Mouse (Mus musculus): ENCODE results near the gene Ifitm3. TPM values are rescaled to one million over a fixed set of nuclear protein-coding genes. Genes with fewer than 3 reads are reported as not detected.
"Not testable (repeated sequence)": the region's sequence is repeated elsewhere in the genome, so short reads cannot be mapped to it uniquely, and the experiment has no call there.

Gene Ifitm3
- polyA plus RNA-seq, 1 experiment, result 72.6 TPM

DNA sequence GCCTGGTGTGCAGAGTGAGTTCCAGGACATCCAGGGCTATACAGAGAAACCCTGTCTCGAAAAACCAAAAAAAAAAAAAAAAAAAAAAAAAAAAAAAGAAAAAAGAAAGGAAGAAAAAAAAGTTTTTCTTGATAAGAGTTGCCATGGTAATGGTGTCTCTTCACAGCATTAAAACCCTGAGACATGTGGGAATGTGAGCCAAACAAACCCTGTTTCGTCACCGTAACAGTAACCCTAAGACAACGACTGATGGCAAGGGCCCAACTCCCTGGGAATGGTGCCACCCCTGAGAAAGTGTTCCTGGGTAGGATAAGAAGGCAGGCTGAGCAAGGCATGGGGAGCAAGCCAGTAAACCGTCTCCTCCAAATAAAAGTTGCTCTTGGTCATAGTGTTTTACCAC is 3.7 kb downstream of the Ifitm3 start:
- DNase-seq (ENCODE audit: extremely low spot score in 1 of 2, low spot score in 1 of 2), result peak in 1 of 2 experiments; percentile 49

DNA sequence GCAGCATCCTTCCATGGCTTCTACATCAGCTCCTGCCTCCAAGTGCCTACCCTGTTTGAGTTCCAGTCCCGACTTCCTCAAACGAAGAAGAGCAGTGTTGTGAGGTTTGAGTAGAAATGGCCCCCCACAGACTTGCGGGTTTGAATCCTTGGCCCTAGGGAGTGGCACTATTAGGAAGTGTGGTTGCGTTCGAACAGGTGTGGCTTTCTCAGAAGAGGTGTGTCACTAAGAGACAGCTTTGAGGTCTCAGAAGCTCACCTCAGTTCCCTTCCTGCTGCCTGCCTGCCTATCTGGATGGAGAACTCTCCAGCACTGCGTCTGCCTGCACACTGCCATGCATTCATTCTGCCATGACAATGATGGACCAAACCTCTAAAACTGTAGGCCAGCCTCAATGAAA is 4.1 kb downstream of the Ifitm3 start:
- no peak for DNase-seq (ENCODE audit: extremely low spot score in 1 of 2, low spot score in 1 of 2)

DNA sequence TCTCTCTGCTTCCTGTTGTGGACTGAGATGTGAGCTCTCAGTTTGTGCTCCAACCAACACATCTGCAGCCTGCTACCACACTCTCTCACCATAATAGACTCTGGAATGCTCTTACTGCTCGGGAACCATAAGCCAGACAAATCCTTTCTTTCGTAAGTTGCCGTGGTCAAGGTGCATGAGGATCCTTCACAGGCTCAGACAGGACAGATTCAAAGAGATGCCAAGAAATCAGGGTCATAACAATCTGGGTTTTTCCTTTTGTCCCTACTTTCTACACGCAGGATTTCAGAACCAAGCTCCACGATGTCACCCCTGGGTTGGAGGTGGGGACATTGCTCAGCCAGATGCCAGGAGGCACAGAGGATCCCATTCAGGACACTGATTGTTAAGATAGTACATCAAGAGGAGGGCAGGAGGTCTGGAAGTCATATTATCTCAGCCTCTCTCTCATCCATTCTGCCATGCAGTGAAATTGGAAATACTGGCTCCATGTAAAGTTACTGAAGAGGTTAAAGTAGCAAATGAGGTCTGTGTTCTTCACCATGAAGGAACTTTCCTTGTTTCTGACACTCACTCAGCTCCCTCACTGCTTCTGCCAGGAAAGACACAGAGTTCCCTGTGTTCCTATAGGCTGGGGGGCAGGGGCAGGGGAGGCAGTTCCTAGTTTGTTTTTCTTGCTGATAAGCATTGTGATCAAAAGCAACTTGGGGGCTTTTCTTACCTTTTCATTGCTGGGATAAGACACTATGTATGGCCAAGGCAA is 7.1 kb downstream of the Ifitm3 start:
- DNase-seq (ENCODE audit: extremely low spot score in 1 of 2, low spot score in 1 of 2), result no peak

DNA sequence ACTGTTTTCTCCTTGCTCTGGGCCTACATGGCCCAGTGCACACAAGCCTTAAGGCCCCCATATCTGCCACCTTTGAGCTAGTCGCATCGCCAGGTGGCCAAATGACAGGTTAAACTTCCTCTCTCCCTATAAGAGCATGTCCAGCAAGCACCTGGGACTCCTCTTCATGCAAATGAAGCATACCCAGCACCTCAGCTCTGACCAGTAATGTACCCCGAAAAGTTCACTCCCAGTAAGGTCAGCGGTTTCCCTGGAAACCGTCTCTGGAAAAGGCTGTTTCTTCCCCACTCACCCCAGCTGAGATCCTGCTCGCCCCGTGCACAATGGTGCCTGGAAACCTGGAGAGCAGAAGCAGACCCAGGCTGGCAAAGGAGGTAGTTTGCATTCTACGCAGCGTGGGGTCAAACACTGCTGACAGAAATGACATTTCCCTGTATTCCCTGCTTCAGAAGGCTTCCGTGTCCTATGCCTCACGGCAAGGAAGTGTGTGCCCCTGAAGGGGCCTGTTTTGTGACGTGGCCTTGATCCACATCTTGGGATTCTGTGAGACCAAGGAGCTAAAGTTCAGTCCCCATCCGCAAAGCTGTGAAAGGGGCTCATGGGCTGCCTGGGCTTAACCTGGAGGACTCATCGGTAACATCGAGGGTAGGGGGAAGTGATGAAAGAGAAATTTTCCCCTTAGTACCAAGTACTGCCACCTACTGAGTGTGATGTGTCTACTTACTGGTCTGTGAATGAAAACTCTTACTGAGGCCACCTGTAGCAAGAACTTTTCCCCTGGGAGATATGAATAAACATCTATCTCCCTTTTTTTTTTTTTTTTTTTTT is 9.5 kb downstream of the Ifitm3 start:
- no peak for DNase-seq (ENCODE audit: extremely low spot score in 1 of 2, low spot score in 1 of 2)

DNA sequence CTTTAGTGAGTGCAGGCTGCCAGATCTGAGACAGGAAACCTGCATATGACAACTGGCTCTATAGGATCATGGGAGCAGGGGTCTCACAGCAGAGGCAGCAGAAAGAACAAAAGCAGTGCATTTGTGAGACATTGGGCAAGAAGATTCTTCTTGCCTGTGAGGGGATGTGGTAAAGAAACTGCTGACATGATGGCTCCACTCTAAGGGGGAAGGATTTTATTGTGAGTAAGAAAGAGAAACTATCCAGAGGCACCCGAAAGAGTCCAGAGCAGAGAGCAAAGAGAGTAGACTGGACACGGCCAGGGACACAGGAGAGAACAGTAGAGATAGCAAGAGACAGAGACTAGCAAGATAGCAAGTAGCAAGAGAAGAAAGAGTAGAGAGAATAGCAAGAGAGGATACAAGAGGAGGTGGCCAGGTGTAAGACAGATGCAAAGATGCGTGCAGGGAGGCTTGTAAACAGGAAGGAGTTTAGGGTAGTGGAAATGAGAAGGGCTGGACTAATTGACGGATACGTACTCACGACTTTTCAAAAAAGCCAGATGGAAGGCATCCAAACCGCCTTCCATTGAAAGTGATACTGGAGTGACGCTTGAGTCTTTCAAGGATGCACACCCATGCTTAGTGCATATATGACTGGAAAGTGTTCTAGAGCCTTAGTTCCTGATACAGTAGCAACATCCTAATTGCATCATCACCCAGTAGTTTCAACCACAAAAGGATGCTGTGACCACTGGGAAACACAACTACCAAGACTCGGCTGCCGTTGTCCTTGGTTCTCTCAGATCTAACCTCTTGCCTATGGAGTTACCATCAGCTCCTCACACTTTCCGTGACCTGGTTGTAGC is 11.5 kb downstream of the Ifitm3 start:
- DNase-seq (ENCODE audit: extremely low spot score in 1 of 2, low spot score in 1 of 2), result no peak

DNA sequence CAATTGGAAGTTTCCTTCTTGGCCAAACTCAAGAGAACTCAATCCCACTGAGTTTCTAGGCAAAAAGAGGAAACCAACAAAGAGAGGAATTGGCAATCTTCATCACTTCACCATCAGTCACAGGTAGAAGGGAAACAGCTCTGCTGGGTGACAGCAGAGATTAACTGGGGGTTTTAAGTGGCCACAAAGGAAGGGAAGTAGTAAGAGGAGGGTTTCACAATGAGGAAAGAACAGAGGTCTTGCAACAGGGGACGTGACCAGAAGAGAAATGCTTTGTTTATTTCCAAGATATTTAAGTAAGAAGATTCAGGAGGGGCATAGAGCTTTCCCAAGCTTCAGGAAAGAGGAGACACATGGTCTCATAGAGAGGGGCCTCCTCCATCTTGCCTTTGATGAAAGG is 12.8 kb downstream of the Ifitm3 start:
- no peak for DNase-seq (ENCODE audit: extremely low spot score in 1 of 2, low spot score in 1 of 2)

DNA sequence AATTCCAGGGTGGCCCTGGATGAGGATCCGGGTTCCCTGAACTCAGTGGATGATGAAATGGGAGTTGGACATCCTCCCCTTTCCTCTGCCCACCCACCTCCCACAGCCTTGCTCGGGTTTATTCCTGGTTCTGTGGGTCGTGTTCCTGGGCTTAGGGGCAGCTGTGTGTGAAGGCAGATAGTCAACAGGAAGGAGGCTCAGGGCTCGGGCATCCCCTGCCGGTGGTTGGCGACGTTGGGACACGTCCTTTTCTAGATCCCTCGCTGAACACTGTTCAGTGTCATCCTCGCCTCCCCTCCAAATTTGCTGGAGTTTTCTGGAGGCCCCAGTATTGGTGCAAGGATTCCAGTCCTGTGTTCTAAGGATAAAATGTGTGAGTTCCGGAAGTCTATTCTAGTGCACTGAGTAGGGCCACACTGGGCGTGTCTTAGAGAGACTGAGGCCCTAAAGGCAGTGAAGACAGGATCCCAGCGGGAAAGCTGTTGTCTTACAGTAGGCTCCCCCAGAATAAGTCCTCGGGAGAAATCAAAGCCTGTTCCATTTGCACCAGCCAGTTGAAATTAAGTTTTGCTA is 19.4 kb downstream of the Ifitm3 start:
- no peak for DNase-seq (ENCODE audit: extremely low spot score in 1 of 2, low spot score in 1 of 2)

DNA sequence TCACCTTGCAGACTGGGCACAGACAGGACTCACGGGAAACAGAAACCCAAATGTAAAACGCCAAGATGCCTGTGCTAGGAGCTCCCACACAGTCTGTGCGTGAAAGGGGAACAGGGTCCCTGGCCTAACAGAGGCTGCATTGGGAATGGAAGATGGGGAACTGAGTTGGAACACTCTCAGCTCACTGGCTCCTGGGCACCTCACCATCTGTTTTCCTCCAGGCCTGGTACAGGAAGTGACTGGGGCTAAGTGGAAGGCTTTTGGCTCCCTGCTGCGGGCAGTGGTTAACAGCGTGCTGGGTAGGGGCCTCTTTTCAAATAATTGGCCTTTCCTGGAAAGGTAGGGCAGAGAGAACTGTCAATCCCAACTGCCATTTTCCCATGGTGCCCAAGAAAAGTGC is 19.9 kb downstream of the Ifitm3 start:
- no peak for DNase-seq (ENCODE audit: extremely low spot score in 1 of 2, low spot score in 1 of 2)

DNA sequence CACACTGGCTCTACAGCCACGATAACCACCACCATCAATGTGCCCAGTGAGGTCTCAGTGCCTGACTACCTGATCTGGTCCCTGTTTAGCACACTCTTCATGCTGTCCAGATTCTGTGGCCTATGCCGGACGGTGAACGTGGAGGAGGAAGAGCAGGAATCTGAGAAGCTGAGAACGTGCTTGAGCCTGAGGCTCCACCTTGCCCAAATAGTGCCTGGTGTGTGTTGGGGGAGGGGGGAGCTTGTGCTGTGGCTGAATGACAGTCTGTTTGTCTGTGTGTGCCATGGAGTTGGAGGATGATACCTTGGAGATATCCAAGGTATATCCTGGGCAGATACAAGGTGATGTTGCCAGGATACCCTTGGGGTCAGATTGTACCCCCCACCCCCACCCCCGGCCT is 20.4 kb downstream of the Ifitm3 start:
- no peak for DNase-seq (ENCODE audit: extremely low spot score in 1 of 2, low spot score in 1 of 2)

DNA sequence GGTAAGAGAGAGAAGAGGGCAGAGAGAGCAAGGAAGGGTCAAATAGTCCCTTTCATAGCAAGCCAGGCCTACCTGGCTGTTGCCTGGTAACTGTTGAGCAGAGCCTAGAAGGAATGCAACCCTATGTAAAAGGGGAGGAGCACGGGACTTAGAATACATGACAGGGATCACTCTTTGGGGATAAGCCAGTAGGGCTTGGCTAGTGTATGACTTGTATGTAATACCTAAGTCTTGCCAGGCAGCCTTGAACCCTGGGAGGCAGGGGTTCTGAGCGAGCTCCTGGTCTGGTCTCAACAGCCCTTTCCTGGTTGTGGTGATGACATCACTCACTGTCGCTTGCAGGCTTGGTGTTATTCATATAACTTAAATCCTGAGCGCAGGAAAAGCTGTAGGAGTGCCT is 21.5 kb downstream of the Ifitm3 start:
- no peak for DNase-seq (ENCODE audit: extremely low spot score in 1 of 2, low spot score in 1 of 2)

DNA sequence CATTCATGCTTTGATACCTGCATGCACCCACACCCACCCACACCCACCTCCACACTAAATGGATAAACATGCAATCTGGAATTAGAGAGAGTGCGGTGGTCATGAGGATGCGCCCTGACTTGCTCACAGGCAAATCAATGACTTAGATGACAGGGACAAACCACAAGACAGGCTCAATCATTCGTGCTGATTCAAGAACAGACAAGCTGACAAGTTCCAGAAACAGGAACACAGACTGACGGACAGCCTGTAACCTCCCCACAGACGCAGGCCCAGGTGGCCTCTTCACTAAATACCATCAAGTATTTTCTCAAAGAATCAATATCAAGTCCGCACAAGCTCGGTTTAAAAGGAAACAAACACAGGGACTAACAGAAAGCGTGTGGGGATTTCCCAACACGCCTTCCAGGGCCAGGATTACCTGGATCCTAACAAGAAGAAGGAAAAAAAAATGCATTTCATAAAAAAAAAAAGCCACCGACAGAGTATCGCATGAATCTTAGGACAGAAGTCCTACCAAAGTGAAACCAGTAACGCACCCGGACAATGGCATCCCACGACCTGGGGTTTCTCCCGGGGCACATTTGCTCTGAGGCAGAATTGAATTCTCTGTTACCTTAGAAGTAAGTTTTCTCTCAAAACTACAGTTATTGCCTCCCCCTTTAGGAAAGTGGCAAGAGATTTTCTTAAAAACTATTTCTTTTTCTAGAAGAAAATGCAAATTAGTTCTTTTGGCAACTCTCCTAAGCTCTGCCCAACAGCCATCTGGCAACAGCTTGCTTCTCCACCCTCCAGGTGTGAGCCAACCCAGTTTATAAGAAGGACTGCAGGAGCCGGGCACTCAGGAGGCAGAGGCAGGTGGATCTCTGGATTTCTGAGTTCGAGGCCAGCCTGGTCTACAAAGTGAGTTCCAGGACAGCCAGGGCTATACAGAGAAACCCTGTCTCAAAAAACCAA is 23.1 kb downstream of the Ifitm3 start:
- DNase-seq (ENCODE audit: extremely low spot score in 1 of 2, low spot score in 1 of 2), result peak in 1 of 2 experiments; percentile 72

DNA sequence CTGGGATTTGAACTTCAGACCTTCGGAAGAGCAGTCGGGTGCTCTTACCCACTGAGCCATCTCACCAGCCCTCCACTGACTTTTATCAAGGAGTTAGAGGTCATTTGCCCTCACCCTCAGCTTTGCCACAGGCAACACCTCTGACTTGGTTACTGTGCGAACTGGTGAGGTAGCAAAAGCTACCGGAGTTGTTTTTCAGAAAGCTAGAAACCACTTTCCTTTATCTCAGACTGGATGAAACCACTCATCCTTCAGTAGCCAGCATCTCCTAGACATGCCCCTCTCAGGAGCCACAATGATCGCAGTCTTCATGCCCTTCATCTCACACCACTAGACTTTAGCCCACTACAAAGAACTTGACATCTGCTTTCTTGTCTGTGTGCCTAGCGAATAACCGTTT is 27.6 kb downstream of the Ifitm3 start:
- no peak for DNase-seq (ENCODE audit: extremely low spot score in 1 of 2, low spot score in 1 of 2)

DNA sequence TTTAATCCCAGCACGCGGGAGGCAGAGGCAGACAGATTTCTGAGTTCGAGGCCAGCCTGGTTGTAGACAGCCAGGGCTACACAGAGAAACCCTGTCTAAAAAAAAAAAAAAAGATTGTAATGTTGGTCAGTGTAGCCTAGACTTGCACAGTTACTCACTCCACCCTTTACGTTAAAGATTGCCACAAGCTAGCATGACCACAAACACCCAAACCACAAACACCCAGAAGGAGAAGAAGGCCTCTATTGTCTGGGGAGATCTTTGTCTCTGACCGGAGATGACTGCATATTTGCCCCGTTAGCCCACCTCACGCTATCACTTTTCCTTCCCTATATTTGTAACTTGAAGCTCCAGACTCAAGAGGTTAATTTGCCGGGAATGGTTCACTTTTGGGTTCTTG is 28.9 kb downstream of the Ifitm3 start:
- no peak for DNase-seq (ENCODE audit: extremely low spot score in 1 of 2, low spot score in 1 of 2)

DNA sequence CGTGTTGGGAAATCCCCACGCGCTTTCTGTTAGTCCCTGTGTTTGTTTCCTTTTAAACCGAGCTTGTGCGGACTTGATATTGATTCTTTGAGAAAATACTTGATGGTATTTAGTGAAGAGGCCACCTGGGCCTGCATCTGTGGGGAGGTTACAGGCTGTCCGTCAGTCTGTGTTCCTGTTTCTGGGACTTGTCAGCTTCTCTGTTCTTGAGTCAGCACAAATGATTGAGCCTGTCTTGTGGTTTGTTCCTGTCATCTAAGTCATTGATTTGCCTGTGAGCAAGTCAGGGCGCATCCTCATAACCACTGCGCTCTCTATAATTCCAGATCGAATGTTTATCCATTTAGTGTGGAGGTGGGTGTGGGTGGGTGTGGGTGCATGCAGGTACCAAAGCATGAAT is 33.9 kb downstream of the Ifitm3 start:
- DNase-seq (ENCODE audit: extremely low spot score in 1 of 2, low spot score in 1 of 2), result not testable (repeated sequence)

DNA sequence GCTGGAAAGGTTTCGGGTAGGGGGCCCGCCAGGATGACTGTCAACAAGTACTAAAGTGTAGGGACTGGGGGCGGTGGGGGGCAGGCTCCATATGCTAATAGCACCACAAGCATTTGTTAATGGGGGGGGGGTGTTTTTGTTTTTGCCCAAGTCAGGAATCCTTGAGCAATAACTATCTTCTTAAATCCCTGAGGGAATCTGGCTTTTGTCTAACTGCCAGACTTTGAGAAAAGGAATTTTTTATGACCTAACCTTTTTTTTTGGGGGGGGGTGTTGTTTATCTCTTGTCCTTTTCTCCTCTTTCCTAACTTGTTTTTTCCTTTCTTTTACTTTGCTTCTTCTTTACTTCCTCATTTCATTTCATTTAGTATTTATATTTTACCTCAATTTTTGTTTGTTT is 35.1 kb downstream of the Ifitm3 start:
- DNase-seq (ENCODE audit: extremely low spot score in 1 of 2, low spot score in 1 of 2), result no peak

DNA sequence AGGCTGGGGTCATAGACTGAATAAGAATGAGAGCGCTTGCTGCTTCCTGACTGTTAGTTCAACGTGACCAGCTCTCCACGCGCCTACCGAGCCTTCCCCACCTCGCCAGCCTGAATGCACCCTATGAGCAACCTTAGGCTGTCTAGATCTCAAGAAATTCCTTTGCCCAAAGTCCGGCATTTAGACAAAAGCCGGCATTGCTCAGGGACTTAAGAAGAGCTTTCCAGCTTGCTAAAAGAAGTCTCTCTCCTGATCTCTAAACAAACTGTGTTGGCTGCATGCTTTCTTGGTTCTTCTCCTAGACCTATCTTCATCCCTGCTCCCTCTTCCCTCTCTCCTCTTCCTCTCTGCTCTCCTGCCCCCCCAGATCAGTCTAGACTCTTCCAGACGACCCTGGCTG is 35.6 kb downstream of the Ifitm3 start:
- DNase-seq (ENCODE audit: extremely low spot score in 1 of 2, low spot score in 1 of 2), result no peak

DNA sequence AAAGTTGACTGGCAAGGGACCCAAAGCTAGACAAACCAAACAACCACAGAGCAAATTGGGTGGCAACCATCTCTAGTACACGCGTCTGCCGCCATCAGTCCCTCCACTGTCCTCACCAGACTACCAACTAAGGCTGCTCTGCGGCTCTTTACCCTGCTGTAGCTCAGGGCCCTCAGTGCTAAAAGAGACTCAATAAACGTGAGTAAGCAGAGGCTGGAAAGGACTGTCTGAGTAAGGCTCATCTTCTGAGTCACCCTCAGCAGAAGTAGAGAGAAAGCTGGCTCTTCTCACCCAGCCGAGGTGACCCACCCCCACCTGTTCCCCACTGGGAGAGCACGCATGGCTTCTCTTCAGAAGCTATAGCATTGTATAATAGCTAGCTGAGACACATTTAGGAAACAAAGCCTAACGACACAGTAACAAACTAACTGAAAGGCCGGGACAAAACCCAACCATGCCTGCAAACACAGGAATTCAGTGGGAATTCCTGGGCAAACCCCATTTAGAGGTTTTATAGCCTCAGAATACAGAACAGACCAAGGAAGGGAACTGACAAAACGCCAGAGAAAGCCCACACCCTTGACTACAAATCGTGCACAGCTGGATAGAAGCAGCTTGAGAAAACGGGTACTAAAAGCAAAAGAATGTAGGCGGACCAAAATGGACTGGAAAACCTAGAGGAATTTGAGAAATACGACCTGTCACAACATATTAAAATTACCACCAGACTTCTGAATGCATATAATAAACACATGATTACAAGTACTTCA is 37.0 kb downstream of the Ifitm3 start:
- peak in 1 of 2 experiments; percentile 33 for DNase-seq (ENCODE audit: extremely low spot score in 1 of 2, low spot score in 1 of 2)

DNA sequence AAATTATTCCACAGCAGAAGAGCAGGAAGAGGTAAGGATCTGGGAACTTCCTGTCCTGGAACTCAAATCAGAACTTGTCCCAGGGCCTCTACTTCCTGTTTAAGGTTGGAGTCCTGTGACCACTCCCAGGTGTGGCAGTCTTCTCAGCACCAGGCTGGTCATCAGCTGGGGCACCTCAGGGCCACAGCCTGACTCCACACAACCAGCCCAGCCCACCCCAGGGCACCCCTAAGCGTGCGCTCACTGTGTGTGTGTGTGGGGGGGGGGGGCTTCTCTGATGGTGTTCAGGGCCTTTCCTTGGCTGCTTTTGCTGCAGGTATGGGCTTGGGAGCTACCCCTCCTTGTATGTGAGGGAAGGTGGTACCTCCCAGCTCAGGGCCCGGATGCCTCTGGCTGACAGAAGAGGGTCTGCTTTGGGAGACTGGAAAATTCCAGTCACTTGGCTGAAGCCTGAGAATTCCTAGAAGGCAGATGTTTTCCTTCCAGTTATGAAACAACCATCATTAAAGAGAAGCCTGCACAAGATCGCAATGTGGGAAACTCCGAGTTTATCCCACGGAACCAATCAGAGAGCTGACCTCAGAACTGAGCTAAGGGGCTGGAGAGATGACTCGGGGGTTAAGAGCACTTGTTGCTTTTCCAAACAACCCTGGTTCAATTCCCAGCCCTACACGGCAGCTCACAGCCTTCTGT is 38.9 kb downstream of the Ifitm3 start:
- DNase-seq (ENCODE audit: extremely low spot score in 1 of 2, low spot score in 1 of 2), result no peak

Data from frontal cortex, adult 2 months (tissue).